Mouse (Mus musculus) heart, postnatal 10 days (tissue): Measurements from ENCODE around the gene Atl1. TPM values are rescaled to one million over a fixed set of nuclear protein-coding genes. Genes with fewer than 3 reads are reported as not detected.

Experiments used
- DNase-seq, 2 experiments: peaks; one replicate each; pipeline ENCODE4 v3.0.0; 2021
- intact Hi-C: fragments of 180-260 bp; cut with DNase I; formaldehyde crosslinking; loops from one replicate; pipeline ENCODE4 v1.15.1; 2025
- total RNA-seq, 2 experiments: library from RNA; stranded (reverse); gene quantifications; 2 replicates each; pipeline ENCODE4 v1.2.3; 2021

Atl1 gene
- total RNA-seq, 2 experiments from 2014 or later: 5.7 to 7.8 TPM

- intact Hi-C loops: no loop called here
- peak in 1 of 2 experiments; percentile 20 for DNase-seq
These were observed 11.1 kb upstream of the Atl1 start for GRCm38 (mm10) chr12:69881198-69881905.

DNA sequence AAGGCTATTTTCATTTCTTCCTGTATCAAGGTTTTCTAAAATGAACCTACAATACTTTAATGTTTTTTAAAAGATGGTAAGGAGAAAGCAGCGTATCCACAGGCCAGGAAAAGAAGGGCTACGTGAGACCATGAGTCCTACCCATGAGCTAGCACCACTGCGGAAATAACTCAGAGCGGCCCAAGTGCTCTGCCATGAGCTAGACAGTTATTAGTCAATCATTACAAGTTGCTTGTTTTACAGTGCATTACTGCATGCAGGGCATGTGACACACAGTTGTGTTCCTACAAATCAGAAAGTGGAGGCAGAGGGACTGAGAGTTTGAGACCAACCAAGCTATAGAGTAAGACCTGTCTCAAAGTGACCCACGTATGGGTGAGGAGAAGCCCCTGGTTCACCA is 8.4 kb upstream of the Atl1 start:
- no peak for DNase-seq
- intact Hi-C loops: no loop called here

- no peak for DNase-seq
- intact Hi-C loops: no loop called here
These were observed 7.1 kb upstream of the Atl1 start for GRCm38 (mm10) chr12:69885170-69885923.

GRCm38 (mm10) chr12:69887776-69888175 is 4.6 kb upstream of the Atl1 start:
- intact Hi-C loops: no loop called here
- DNase-seq: no peak

DNA sequence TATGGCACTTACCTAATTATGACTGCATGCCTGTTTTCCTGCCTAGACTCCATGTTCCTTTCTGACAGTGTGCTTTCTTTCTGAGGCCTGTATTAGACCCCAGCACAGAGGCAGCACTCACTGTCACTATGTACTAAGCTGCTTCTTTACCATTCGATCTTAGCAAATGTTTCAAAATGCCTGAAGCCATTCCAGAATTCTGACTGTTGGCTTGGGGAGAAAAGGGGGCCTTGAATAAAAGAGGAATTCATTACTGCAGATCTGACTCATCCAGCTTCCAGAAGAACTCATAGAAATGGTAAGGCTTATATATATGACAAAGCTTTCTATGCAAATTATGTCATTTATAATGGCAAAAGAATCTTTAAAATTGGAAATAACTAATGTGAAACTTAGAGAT is 4.1 kb upstream of the Atl1 start:
- intact Hi-C loops: no loop called here
- no peak for DNase-seq

DNA sequence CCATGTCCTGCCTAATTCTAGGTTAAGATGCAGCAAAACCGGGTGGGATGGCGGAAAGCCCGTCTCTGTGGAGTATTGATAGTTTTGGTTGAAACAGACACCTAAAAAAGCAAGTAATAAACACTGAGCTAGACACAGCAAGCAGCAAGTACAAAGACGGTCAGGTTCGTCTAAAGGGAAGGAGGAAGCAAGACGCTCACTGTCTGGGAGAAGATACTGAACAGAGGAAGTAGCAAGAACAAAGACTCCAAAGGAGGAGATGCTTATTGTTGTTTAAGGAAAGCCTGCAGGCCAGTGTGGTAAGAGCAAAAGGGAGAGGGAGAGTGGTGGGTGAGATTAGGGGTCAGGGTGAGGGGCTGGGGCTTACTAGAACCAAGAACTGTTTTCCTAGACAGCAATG is 2.4 kb upstream of the Atl1 start:
- no peak for DNase-seq
- intact Hi-C loops: loop anchor here (5.0 kb wide), 1 partner anchor 33 kb away; no protein-coding TSS in a partner anchor

DNA sequence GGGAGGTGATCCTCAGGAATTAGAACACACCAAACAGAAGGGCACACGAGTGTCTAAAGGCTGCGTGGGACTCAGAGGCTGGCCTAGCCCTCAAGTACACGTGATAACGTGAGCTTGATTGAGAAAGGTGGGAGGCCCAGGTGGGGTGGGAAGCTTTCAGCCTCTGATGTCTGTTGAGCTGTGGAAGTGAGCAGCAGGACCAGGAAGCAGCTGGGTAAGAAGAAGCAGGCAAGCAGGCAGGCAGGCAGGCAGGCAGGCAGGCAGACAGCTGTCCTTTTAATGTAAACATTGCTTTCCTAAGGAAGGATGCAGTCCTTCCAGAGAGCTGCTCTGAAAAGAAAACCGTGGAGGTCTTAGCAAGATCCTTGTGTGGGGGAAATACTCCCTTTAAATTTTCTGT is 1.9 kb upstream of the Atl1 start:
- intact Hi-C loops: loop anchor here (5.0 kb wide), 1 partner anchor 33 kb away; no protein-coding TSS in a partner anchor
- no peak for DNase-seq

DNA sequence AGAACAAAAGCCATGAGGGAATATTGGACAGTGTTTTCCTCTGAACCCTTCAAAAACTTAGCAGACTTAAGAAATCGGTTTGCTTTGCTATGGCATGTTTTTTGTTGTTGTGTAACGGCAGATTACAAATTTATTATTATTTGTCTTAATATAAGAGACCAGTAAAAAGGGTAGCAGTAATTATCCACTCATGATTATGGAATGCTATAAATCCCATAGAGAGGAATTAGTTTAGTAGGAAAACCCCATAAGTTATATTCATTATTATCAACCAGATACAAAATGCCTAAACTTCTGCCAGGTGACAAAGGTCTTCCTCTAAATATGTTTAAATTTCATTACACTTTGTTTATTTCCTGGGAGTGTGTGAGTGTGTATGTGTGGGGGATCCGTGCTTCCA is 693 bp upstream of the Atl1 start:
- intact Hi-C loops: loop anchor here (1.0 to 5.0 kb wide), 2 partner anchors 34 to 157 kb away; no protein-coding TSS in a partner anchor
- no peak for DNase-seq

- no peak for DNase-seq
- intact Hi-C loops: loop anchor here (1.0 to 5.0 kb wide), 2 partner anchors 37 to 136 kb away; no protein-coding TSS in a partner anchor
These were observed 1.5 kb downstream of the Atl1 start for GRCm38 (mm10) chr12:69893927-69894326.

GRCm38 (mm10) chr12:69895046-69895445 is 2.6 kb downstream of the Atl1 start:
- intact Hi-C loops: no loop called here
- DNase-seq: peak in 1 of 2 experiments; percentile 31

- peak in 1 of 2 experiments; percentile 50 for DNase-seq
- intact Hi-C loops: no loop called here
These were observed 5.7 kb downstream of the Atl1 start for GRCm38 (mm10) chr12:69898119-69898518.

DNA sequence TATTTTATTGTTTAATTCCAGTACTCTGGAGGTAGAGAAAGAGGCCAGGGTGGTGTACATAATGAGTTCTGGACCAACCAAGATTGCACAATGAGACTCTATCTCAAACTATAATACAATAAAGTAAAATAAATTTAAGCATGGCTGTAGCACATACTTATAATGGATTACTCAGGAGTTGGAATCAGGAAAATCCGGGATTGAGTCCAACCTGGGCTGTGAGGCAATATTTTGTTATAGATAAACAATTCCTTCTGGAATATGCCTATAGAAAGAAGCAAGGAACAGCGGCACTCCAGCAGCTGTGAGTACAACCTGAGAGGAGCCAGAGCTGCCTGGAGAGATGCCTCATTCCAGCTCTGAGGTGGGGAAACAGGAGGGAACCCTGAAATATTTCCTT is 12.6 kb downstream of the Atl1 start:
- intact Hi-C loops: no loop called here
- no peak for DNase-seq

- intact Hi-C loops: no loop called here
- DNase-seq: peak in 1 of 2 experiments; percentile 31
These were observed 15.5 kb downstream of the Atl1 start for GRCm38 (mm10) chr12:69907667-69908510.

DNA sequence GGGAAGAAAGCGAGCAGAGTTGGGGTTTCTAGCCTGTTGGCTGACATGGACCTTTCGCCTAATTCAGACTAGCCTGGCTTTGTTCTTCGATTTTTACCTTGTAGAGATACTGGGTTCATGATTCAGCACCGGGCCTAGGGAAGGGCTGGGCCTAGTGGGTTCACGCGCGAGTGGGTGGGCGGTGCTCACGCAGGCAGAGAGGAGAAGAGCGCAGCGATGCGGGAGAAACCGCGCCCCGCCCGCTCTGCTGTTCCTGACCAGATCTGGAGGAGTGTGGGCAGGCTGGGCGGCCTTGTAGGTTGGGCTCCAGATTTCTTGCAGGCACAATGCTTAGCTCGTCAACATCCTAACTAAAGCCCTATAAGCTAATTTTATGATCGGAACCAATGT is 16.1 kb downstream of the Atl1 start:
- DNase-seq: no peak
- intact Hi-C loops: no loop called here

GRCm38 (mm10) chr12:69911906-69912305 is 19.5 kb downstream of the Atl1 start:
- DNase-seq: no peak
- intact Hi-C loops: no loop called here

DNA sequence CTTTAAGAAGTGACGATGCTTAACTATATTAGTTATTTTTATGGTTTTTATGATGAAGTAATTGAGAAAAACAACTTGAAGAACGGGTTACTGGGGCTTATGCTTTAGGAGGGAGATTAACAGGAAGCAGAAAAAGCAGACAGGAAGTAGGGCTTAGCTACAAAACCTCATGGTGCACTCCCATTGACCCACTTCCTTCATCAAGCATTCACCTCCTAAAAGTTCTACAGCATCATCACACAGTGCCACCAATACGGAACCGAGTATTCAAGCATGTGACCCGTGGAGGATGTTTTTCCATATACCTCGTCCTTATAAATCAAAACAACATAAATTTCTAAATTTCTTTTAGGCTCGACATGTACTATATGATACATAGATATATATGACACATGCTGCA is 20.3 kb downstream of the Atl1 start:
- intact Hi-C loops: no loop called here
- no peak for DNase-seq

DNA sequence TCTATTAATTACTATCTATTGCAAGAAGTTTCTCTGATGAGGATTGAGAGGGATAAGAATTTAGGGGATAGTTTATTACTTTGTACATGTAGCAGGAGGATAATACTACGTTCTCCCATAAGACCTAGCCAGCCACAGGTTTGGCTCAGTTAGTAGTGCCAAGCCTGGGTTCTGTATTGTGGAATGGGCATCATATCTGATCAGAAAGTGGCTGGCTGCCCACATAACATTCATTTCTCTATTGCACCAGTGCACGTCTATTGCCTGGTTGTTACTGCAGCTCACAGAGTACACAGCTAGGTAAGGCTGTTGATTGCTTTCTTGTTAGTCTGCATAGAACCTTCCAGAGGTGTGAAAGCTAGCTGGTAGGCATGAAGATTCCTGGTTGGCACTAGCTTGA is 25.5 kb downstream of the Atl1 start:
- no peak for DNase-seq
- intact Hi-C loops: no loop called here

- intact Hi-C loops: no loop called here
- DNase-seq: no peak
These were observed 29.7 kb downstream of the Atl1 start for GRCm38 (mm10) chr12:69922099-69922498.

GRCm38 (mm10) chr12:69923128-69923527 is 30.7 kb downstream of the Atl1 start:
- DNase-seq: no peak
- intact Hi-C loops: no loop called here

- intact Hi-C loops: no loop called here
- no peak for DNase-seq
These were observed 31.2 kb downstream of the Atl1 start for GRCm38 (mm10) chr12:69923603-69924002.

GRCm38 (mm10) chr12:69924012-69924411 is 31.6 kb downstream of the Atl1 start:
- DNase-seq: peak; percentile 39 to 58
- intact Hi-C loops: no loop called here
